Mouse (Mus musculus) cerebellum, postnatal 36 days (tissue): ENCODE measurements around the gene Acr.
A peak's percentile ranks its signal among the peaks of the same experiment; 100 is the strongest.

Source experiments
- DNase-seq, 2 experiments: peaks; one replicate each; pipeline ENCODE4 v3.0.0; 2021 to 2022; ENCODE audit warnings: mixed read lengths in 2 of 2

Acr gene

GRCm38 (mm10) chr15:89568114-89568513, at the start of gene Acr:
Gene Acr (plus strand): TSS chr15:89568326.
- no peak for DNase-seq

- DNase-seq = peak; percentile 50 to 62
Observed at GRCm38 (mm10) chr15:89521951-89522350, 46.2 kb upstream of the Acr start.

GRCm38 (mm10) chr15:89522566-89523282, 45.4 kb upstream of the Acr start:
- peak; percentile 41 to 51 for DNase-seq

- peak; percentile 72 to 75 for DNase-seq
Observed at GRCm38 (mm10) chr15:89523283-89523832, 44.8 kb upstream of the Acr start.

GRCm38 (mm10) chr15:89524001-89524571, 44.0 kb upstream of the Acr start:
- peak in 1 of 2 experiments; percentile 27 for DNase-seq

- peak; percentile 60 to 68 for DNase-seq
Observed at GRCm38 (mm10) chr15:89524611-89525415, 43.3 kb upstream of the Acr start.

- peak; percentile 80 for DNase-seq
Observed at GRCm38 (mm10) chr15:89525464-89525863, 42.7 kb upstream of the Acr start.

- DNase-seq = no peak
Observed at GRCm38 (mm10) chr15:89525896-89526295, 42.2 kb upstream of the Acr start.

GRCm38 (mm10) chr15:89526776-89527325, 41.3 kb upstream of the Acr start:
- DNase-seq = no peak

- DNase-seq = no peak
Observed at GRCm38 (mm10) chr15:89527466-89527865, 40.7 kb upstream of the Acr start.

GRCm38 (mm10) chr15:89528201-89528850, 39.8 kb upstream of the Acr start:
- DNase-seq = no peak

GRCm38 (mm10) chr15:89528923-89529322, 39.2 kb upstream of the Acr start:
- no peak for DNase-seq

- peak; percentile 84 to 91 for DNase-seq
Observed at GRCm38 (mm10) chr15:89530336-89530735, 37.8 kb upstream of the Acr start.

GRCm38 (mm10) chr15:89531399-89531798, 36.7 kb upstream of the Acr start:
- DNase-seq = no peak

GRCm38 (mm10) chr15:89532026-89532923, 35.9 kb upstream of the Acr start:
- no peak for DNase-seq

GRCm38 (mm10) chr15:89532924-89533842, 34.9 kb upstream of the Acr start:
- DNase-seq = peak in 1 of 2 experiments; percentile 35

- peak in 1 of 2 experiments; percentile 21 for DNase-seq
Observed at GRCm38 (mm10) chr15:89533843-89534207, 34.3 kb upstream of the Acr start.

- peak in 1 of 2 experiments; percentile 65 for DNase-seq
Observed at GRCm38 (mm10) chr15:89544171-89544570, 24.0 kb upstream of the Acr start.

GRCm38 (mm10) chr15:89547321-89547720, 20.8 kb upstream of the Acr start:
- no peak for DNase-seq
